Mouse (Mus musculus): ENCODE data around the gene BC030867. TPM values are rescaled to one million over a fixed set of nuclear protein-coding genes. Genes with fewer than 3 reads are reported as not detected.

BC030867 gene
- total and polyA plus RNA-seq, 2 experiments: 0.38 TPM; not detected in 1

DNA sequence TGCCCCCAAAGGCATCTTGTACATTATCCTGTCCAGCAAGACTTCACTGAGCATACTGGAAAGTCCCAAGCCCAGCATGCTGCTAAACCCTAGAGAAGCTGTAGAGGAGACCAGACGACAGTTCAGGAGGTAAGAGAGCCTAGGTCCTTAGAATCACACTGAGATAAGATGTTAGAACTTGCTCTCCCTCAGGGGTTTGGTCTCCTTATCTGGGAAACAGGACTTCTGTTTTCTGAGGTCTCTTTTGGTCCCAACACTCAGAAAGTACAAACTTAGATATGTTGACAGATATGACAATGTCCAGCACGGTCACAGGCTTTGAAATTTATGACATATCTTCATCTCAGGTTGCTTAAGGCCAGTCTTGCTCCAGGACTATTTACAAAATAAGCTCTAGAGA lies 12.7 kb upstream of the BC030867 start:
- Histone ChIP-seq H3K79me2 (ENCODE audit: control insufficient read depth, insufficient read depth, low read length) (no peaks in the 10 kb centered on the region), H3K4me3 (ENCODE audit: insufficient read depth, low read depth, low read length) (no peak overlapping the region), H3K9ac (ENCODE audit: low read depth, low read length) (no peak overlapping the region), H3K36me3 (ENCODE audit: control insufficient read depth, insufficient read depth, low read length) (no peaks in the 10 kb centered on the region), H3K4me1 (ENCODE audit: control insufficient read depth, insufficient read depth, low read length) (0 out of 2 replicates have a peak, but pooled peaks cover 4% of the 10 kb centered on the region), H3K27me3 (ENCODE audit: control insufficient read depth, insufficient read depth, low read length) (no peaks in the 10 kb centered on the region), H3K27ac (replicated peaks; ENCODE audit: insufficient read depth, low read depth, low read length) (no peak overlapping the region)
- no peak for TF ChIP-seq CTCF (IDR thresholded peaks at IDR 0.05; ENCODE audit: low read depth, low read length)
- TF ChIP-seq POLR2A (IDR thresholded peaks at IDR 0.05; ENCODE audit: extremely low read depth, insufficient read depth, low read length): no peak
- DNase-seq (ENCODE audit: extremely low read depth, low read depth, low spot score): no peak
- 83% methylated on average over 2 of the region's 2 CpGs for WGBS

DNA sequence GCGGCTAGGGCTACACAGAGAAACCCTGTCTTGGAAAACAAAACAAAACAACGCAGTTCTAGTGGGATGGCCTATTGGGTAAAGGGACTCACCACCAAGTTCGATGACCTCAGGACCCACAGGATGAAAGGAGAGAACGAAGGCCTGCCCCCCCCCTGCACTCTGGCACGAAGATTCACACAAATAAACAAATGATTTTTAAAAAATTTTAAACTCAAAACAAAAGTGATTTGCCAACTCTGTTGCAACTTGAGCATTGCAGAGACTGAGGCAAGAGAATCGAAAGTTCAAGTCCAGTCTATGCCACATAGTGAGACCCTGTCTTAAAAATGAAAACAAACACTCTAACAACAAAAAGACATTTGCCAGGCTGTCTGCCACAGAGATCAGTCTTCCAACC lies 8.0 kb upstream of the BC030867 start:
- DNase-seq (ENCODE audit: extremely low read depth, low read depth, low spot score): peak; percentile 86
- no peaks in the 10 kb centered on the region for H3K36me3 ChIP-seq (ENCODE audit: control insufficient read depth, insufficient read depth, low read length)
- no peak for TF ChIP-seq CTCF (IDR thresholded peaks at IDR 0.05; ENCODE audit: low read depth, low read length)
- TF ChIP-seq POLR2A (IDR thresholded peaks at IDR 0.05; ENCODE audit: extremely low read depth, insufficient read depth, low read length): no peak
- H3K4me3 ChIP-seq (ENCODE audit: insufficient read depth, low read depth, low read length): no peak overlapping the region
- WGBS: 24% methylated on average over 6 of the region's 6 CpGs
- peak overlapping the region; percentile 67 for H3K27ac ChIP-seq (replicated peaks; ENCODE audit: insufficient read depth, low read depth, low read length)
- H3K79me2 ChIP-seq (ENCODE audit: control insufficient read depth, insufficient read depth, low read length): no peaks in the 10 kb centered on the region
- no peak overlapping the region for H3K9ac ChIP-seq (ENCODE audit: low read depth, low read length)
- 0 out of 2 replicates have a peak, but pooled peaks cover 4% of the 10 kb centered on the region for H3K4me1 ChIP-seq (ENCODE audit: control insufficient read depth, insufficient read depth, low read length)
- H3K27me3 ChIP-seq (ENCODE audit: control insufficient read depth, insufficient read depth, low read length): no peaks in the 10 kb centered on the region

DNA sequence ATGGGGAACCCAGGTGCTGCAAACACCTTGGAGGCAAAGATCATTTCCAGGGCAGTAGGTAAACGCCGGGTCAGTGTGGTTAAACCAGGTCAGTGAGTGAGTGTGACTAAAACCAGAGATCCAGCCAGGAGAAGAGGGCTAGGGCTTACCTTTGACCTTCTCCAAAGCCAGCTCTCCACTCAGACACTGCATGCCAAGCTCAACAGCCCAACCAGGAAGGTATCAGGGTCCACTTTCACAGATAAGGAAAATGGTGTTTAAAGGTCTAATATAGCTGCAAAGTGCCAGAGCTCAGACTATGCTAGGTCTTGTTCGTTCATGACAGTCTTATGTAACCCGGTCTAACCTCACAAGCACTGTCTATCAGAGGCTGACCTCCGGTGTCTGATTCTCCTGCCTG lies 7.4 kb upstream of the BC030867 start:
- no peaks in the 10 kb centered on the region for H3K27me3 ChIP-seq (ENCODE audit: control insufficient read depth, insufficient read depth, low read length)
- 25% methylated on average over 5 of the region's 5 CpGs for WGBS
- H3K36me3 ChIP-seq (ENCODE audit: control insufficient read depth, insufficient read depth, low read length): no peaks in the 10 kb centered on the region
- 0 out of 2 replicates have a peak, but pooled peaks cover 4% of the 10 kb centered on the region for H3K4me1 ChIP-seq (ENCODE audit: control insufficient read depth, insufficient read depth, low read length)
- TF ChIP-seq POLR2A (IDR thresholded peaks at IDR 0.05; ENCODE audit: extremely low read depth, insufficient read depth, low read length) (no peak), CTCF (IDR thresholded peaks at IDR 0.05; ENCODE audit: low read depth, low read length) (peak; percentile 74)
- H3K79me2 ChIP-seq (ENCODE audit: control insufficient read depth, insufficient read depth, low read length): no peaks in the 10 kb centered on the region
- no peak overlapping the region for H3K4me3 ChIP-seq (ENCODE audit: insufficient read depth, low read depth, low read length)
- peak overlapping the region; percentile 43 for H3K27ac ChIP-seq (replicated peaks; ENCODE audit: insufficient read depth, low read depth, low read length)
- peak; percentile 100 for DNase-seq (ENCODE audit: extremely low read depth, low read depth, low spot score)
- no peak overlapping the region for H3K9ac ChIP-seq (ENCODE audit: low read depth, low read length)

DNA sequence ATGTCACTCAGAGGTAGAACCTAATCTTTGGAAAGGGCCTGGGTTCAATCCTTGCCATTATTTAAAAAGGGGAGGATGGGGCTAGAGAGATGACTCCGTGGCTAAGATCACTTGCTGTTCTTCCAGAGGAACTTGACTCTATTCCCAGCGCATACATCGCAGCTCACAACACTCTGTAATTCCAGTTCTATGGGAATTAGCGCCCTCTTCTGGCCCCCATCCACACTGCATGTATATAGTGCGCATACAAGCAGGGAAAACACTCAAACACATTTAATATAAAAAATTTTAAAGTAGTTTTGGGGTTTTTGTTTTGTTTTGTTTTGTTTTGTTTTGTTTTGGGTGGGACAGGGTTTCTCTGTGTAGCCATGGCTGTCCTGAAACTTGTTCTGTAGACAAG lies 6.8 kb upstream of the BC030867 start:
- Histone ChIP-seq H3K4me1 (ENCODE audit: control insufficient read depth, insufficient read depth, low read length) (0 out of 2 replicates have a peak, but pooled peaks cover 4% of the 10 kb centered on the region), H3K27me3 (ENCODE audit: control insufficient read depth, insufficient read depth, low read length) (no peaks in the 10 kb centered on the region), H3K9ac (ENCODE audit: low read depth, low read length) (no peak overlapping the region), H3K36me3 (ENCODE audit: control insufficient read depth, insufficient read depth, low read length) (no peaks in the 10 kb centered on the region), H3K27ac (replicated peaks; ENCODE audit: insufficient read depth, low read depth, low read length) (0 out of 2 replicates have a peak overlapping the region, but pooled peaks have one; percentile 43), H3K4me3 (ENCODE audit: insufficient read depth, low read depth, low read length) (no peak overlapping the region), H3K79me2 (ENCODE audit: control insufficient read depth, insufficient read depth, low read length) (no peaks in the 10 kb centered on the region)
- WGBS: 64% methylated on average over 5 of the region's 5 CpGs
- DNase-seq (ENCODE audit: extremely low read depth, low read depth, low spot score): peak; percentile 31
- no peak for TF ChIP-seq CTCF (IDR thresholded peaks at IDR 0.05; ENCODE audit: low read depth, low read length)
- TF ChIP-seq POLR2A (IDR thresholded peaks at IDR 0.05; ENCODE audit: extremely low read depth, insufficient read depth, low read length): no peak

DNA sequence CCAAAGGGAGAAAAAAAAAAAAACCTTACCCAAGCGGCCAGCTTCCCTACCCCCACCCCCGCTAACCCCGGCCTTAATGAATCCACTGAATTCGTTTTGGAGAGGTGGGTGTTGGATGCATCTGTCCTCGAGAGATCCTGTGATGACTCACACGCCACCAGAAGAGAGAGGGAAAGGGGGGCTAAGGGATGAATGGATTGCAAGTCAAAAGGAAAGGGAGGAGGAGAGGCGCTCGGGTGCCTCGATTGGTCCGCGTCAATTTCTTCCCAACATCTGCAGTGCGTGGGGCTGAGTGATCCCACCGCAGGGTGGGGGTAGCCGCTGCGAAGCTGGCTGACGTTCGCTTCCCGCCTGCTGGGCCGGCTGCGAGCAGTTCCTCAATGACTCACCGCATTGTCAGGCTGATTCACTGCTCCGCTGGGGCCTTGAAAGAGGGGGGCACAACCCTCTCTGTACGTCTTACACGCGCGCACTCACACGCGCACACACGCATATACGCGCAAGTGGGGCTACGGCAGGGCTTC lies 3.7 kb upstream of the BC030867 start:
- H3K36me3 ChIP-seq (ENCODE audit: control insufficient read depth, insufficient read depth, low read length): no peaks in the 10 kb centered on the region
- DNase-seq (ENCODE audit: extremely low read depth, low read depth, low spot score): no peak
- H3K4me3 ChIP-seq (ENCODE audit: insufficient read depth, low read depth, low read length): no peak overlapping the region
- TF ChIP-seq POLR2A (IDR thresholded peaks at IDR 0.05; ENCODE audit: extremely low read depth, insufficient read depth, low read length): no peak
- no peak for TF ChIP-seq CTCF (IDR thresholded peaks at IDR 0.05; ENCODE audit: low read depth, low read length)
- H3K27me3 ChIP-seq (ENCODE audit: control insufficient read depth, insufficient read depth, low read length): no peaks in the 10 kb centered on the region
- H3K27ac ChIP-seq (replicated peaks; ENCODE audit: insufficient read depth, low read depth, low read length): no peak overlapping the region
- peak overlapping the region; percentile 11; the same call in 1 of the 2 replicates for H3K9ac ChIP-seq (ENCODE audit: low read depth, low read length)
- H3K4me1 ChIP-seq (ENCODE audit: control insufficient read depth, insufficient read depth, low read length): 0 out of 2 replicates have a peak, but pooled peaks cover 6% of the 10 kb centered on the region
- H3K79me2 ChIP-seq (ENCODE audit: control insufficient read depth, insufficient read depth, low read length): no peaks in the 10 kb centered on the region
- WGBS: 28% methylated on average over 32 of the region's 32 CpGs

DNA sequence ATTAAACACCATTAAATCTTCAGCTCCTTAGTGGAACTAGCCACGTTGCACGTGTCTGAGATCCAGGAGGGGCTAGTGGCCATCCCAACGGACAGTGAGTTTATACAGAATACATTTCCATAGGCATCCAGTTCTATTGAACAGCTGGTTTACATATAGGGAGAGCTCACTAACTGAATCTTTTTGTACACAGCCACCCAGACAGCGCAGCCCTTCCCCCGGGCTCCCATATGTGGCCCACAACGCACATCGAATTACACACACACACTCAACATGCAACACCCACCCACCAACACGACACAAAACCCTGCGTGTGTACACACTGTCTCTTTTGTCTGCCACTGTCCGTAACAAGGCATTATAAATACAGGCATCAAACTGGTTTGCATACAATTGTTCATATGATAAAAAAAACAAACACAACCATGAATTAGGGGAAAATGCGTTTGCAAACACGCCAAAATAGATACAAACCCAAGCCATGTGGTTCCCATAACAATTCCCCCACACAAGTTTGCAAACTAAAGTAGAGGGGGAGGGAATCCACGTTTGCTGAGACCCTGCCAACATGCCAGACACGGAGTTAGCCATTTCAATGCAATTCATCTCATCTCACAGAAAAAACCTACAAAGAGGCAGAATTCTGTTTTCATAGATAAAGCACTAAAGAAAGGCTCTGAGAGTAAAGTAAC lies 3.0 kb upstream of the BC030867 start:
- Histone ChIP-seq H3K27ac (replicated peaks; ENCODE audit: insufficient read depth, low read depth, low read length) (no peak overlapping the region), H3K4me3 (ENCODE audit: insufficient read depth, low read depth, low read length) (no peak overlapping the region), H3K79me2 (ENCODE audit: control insufficient read depth, insufficient read depth, low read length) (no peaks in the 10 kb centered on the region), H3K9ac (ENCODE audit: low read depth, low read length) (no peak overlapping the region), H3K27me3 (ENCODE audit: control insufficient read depth, insufficient read depth, low read length) (no peaks in the 10 kb centered on the region), H3K36me3 (ENCODE audit: control insufficient read depth, insufficient read depth, low read length) (no peaks in the 10 kb centered on the region), H3K4me1 (ENCODE audit: control insufficient read depth, insufficient read depth, low read length) (0 out of 2 replicates have a peak, but pooled peaks cover 2% of the 10 kb centered on the region)
- WGBS: 80% methylated on average over 14 of the region's 14 CpGs
- DNase-seq (ENCODE audit: extremely low read depth, low read depth, low spot score): no peak
- TF ChIP-seq CTCF (IDR thresholded peaks at IDR 0.05; ENCODE audit: low read depth, low read length) (no peak), POLR2A (IDR thresholded peaks at IDR 0.05; ENCODE audit: extremely low read depth, insufficient read depth, low read length) (no peak)
